Mouse (Mus musculus) heart, adult 8-10 months (tissue): ENCODE results near the gene Pigs. TPM values are rescaled to one million over a fixed set of nuclear protein-coding genes. Genes with fewer than 3 reads are reported as not detected.
A peak's percentile ranks its signal among the peaks of the same experiment; 100 is the strongest.

Source experiments
- DNase-seq: peaks from one replicate; pipeline ENCODE4 v3.0.0; 2022; ENCODE audit warnings: low spot score
- total RNA-seq, 4 experiments: library from RNA; stranded (reverse); gene quantifications; 2 replicates each; pipeline ENCODE4 v1.2.4; 2022

The Pigs gene
- total RNA-seq, 4 experiments from 2014 or later: 24.6 to 27.1 (median 25.1) TPM

DNA sequence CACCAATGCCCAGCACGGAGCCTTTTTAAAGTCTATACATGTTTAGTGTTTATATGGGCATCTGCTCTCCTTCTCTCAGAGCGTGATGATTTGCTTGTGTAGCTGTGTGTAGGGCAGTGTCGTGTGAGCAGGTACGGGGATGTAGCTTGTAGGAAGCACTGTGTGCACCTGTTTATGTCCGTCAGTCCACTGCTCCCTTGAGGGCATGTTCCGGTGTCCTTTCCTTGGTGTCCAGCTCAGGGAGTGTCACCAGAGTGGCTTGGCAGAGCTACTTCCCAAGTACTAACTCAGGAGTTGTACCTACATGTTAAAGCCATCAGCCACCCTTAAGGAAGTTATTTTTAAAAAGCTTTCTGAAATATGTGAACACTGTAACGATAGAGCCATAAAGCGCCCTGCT is 8.8 kb downstream of the Pigs start:
- DNase-seq: no peak

DNA sequence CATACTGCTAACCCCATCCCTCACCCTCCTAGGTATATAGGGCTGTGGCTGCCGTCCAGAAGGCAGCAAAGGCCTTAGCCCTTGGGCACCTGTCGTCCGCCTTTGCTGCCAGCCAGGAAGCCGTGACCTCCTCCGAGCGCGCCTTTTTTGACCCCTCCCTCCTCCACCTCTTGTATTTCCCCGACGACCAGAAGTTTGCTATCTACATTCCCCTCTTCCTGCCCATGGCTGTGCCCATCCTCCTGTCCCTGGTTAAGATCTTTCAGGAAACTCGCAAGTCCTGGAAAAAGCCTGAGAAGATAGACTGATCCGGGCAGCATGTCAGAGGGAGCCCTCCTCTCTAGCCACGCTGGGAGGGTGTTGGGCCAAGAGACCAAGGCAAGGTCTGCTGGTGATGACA is 13.5 kb downstream of the Pigs start:
- no peak for DNase-seq

DNA sequence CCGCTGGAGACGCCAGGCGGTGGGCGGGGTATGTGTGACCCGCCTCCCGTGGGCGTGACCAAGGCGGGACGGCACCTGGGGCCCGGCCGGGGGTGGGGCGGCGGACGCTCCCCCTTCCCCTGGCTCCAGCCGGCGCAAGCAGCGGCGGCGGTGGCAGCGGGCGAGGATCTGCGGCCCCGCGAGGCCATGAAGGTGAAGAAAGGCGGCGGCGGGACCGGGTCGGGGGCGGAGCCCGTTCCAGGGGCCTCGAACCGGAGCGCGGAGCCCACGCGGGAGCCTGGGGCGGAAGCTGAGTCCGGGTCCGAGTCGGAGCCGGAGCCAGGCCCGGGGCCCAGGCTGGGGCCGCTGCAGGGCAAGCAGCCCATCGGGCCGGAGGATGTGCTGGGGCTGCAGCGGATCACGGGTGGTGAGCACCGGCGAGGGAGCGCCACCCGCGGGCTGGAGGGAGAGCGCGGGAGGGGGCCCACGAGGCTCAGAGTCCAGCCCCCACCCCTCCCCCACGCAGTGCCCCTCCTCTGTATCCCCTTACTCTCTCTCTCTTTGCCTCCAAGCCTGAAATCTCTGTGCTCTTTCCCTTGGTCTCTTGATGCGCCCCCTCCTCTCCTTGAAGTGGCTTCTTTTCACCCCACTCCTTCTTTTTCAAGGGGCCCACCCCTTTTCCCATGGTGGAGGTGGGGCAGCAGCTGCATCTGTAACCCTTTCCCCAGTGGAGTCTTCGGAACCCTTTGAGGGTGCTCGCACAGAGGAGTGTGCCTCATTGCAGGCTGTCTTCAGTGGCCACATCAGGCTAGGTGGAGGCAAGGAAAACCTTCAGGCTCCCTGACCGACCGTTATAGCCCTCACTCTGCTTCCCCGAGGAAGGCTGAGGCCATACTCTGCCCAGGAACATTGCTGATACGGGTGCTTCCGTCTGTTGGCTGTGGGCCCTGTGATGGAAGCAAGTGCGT is 15.4 kb downstream of the Pigs start, which contains the start of gene Unc119:
Gene Unc119 (plus strand): TSS at position 102 of the 947 bp plus-strand sequence.
- peak; percentile 60 for DNase-seq

DNA sequence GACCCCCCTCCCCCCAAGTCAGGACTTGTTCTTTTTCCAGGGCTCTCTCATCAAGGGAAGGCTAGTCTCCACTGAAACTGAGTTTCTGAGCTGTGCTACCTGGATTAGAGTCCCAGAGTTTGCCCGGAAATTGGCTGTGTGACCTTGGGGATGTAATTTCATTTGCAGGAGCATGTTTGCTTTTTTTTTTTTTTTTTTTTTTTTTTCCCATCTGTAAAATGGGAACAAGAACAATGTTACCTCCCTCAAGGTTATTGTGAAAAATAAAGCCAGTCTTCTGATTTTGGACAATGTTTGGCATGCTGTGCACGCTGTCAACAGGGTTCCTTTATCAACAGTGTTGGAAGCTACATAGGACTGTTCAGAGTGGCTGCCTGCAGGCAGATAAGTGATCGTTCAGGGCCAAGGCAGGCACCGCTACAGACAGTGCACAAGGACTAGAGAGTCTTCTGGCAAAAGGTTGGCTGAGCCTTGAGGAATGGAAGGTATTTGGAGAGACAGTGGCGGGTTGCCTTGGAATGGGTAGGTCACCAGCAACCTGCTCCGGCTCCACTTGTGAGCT is 16.2 kb downstream of the Pigs start:
- DNase-seq: no peak

DNA sequence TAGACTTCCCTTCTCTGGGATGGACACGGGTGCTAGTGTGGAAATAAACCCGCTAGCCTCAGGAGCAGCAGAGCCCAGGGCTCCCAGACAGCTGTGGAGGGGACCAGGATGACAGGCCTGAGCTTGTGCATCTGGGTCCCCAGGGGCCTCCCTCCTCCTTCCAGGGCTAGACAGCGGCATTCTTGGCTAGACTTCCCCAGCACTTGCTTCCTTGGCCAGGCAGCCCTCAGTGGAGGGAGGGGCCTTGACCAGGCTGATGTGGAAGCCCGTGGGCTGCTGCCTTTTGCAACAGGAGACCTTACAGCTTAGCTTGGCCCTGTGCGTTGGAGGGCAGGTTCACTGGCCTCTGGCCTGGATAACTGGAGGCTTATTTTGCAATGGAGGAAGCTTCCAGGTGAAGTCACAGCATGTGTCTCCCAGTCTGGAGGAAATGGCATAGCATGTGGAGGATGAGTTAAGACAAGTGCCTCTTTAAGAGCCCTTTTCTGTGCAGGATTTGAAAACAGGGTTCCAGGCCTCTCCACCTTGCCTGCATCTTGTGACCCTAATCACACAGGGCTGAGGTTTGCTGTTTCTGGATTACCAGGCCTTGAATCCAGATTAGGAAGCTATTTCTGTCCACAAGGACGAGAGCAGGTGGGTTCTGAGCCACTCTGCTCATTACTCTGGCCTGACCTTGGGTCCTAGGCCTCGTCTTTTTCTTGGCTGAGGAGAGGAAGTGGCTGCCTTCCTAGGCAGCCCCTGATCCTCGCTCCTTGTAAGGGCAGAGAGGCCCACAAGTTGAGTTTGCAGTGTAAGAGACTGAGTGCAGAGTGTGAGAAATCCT is 16.9 kb downstream of the Pigs start:
- peak; percentile 52 for DNase-seq

DNA sequence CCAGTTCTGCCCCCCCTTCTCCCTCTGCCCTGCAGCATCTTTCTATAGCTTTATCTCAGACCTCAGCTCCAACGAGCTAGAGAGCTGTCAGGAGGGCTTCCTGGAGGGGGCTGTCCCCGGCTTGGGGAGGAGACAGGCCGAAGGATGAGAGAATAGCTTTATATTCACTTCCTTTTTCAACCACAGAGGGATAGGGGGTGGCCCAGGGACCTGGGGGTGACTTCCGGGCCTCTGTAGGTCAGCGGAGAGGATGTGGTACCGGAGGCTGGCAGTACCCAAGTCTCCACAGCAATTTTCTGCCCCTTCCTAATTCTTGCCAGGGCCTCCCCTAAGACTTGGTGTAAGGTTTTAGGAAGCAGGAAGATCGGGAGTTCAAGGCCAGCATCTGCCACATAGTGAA is 17.6 kb downstream of the Pigs start:
- no peak for DNase-seq

DNA sequence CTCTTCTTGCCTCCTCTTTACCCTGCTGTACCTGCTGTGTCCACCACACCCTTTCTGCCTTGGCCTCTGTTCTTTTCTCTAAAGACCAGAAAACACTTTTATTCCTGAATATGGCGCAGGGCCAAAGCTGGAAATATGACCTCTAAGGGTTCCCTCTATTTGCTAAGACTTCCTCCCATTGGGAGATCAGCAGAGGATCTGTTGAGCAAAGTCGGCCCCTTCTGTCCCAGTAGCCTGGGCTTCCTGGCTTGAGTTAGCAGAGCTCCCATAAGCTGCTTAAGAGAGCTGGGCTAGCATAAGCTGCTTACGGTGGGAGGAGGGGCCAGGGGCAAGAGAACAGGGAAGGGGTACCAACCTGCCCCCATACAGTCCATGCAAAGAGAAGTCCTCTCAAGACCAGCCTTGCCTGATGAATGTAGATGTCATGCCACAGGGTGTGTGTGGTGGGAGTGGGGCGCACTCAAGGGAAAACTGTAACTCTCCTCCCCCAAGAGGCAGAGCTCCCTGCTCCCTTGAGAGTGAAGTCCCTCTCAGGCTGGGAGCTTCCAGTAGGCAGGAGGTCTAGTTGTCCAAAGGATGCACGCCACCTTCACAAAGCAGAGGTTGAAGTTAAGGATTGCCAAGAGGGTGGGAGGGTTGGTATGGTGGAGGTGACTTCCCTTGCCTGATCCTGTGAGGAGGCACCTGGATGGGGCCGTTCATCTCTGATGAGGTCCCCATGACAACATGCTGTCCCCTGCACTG is 18.3 kb downstream of the Pigs start:
- DNase-seq: no peak

DNA sequence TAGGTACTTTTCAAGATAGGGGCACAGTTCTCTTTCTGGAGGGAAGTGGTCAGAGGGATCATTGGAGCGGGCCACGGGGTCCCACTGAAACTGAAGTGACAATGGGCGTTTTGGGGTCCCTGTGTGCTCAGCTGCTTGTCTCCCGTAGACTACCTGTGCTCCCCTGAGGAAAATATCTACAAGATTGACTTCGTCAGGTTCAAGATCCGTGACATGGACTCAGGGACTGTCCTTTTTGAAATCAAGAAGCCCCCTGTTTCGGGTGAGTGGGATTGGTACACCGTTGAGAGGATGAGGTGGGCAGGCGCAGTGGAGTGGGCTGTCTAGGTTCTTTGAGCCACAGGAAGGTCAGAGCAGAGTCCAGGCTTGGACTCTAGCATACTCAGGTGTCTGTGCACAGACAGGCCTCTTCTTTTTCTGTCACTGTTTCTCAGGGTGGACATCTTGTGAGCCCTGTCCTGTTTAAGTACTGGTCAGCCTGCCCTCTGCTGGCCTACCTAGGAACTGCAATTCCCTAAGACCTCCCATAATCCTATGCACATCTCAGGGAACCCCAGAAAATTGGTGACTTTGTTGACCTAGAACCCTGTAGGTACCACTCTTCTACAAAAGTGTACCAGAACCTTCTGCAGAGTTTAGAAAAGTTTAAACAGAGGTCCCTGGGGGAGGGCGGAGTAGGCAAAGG is 19.0 kb downstream of the Pigs start:
- DNase-seq: peak; percentile 70

DNA sequence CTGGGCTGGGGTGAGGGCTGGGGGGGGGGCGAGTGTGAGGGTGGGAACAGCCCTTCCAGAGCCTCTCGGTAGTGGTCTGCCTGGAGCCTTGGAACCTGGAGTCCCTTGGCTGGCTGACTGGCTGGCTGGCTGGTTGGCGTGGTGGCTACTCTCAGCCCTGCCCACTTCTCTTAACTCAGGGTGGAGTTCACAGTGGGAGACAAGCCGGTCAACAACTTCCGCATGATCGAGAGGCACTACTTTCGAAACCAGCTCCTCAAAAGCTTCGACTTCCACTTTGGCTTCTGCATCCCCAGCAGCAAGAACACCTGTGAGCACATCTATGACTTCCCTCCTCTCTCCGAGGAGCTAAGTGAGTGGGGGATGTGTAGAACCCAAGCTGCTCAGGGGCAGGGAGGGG is 19.7 kb downstream of the Pigs start:
- no peak for DNase-seq

DNA sequence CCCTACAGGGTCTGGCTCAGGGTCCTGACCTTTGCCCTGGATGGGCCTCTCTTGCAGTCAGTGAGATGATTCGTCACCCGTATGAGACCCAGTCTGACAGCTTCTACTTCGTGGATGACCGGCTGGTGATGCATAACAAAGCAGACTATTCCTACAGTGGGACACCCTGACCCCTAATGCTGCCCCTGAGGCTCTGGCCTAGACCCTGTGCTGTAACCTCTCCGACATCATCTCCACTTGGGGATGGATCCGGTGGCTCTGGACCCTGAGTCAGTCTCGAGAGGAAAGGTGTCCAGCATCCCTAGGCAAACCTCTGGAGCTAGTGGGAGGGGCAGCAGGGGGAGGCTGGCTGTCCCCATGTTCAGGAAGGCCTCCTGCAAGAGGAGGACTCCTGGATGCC is 20.3 kb downstream of the Pigs start:
- no peak for DNase-seq

DNA sequence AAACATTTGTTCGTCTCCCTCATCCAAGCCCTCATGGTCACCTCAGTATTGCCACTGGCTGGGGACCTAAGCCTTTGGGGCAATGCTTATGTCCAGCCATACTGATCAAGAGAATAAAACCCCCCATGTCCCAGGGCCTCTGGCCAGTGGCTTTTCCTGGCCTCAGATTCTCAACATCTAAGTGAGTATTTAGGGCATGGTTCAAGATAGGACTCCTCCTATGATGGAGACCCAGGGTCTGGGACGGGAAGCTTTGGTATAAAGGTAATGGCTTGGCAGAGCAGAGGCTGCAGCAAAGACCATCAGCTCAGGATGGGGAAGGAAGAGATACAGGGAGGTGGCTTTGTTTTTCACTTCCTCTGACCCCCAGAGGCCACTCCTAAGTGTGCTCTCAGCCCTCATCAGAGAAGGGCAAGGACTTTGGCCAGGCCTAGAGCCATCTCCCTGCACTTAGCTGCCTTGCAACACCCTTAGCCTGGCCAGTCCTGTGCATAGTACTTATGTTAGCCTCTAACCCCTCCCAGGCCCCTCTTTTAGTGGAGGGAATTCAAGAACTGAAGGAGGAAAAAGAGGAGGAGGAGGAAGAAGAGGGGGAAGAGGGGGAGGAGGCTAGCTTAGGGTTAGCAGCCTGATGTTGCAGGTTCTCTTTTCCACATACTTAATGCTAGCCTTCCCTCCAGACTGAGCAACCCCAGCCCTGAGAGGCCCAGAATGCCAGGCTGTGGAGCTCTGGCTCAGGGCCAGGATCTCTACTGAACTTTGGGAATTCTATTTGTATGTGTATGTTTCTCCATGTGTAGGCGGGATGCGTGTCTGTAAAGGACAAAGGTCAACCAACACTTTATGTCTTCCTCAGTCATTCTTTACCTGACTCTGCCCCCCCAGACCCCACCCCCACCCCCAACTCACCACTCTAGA is 21.5 kb downstream of the Pigs start:
- DNase-seq: no peak

DNA sequence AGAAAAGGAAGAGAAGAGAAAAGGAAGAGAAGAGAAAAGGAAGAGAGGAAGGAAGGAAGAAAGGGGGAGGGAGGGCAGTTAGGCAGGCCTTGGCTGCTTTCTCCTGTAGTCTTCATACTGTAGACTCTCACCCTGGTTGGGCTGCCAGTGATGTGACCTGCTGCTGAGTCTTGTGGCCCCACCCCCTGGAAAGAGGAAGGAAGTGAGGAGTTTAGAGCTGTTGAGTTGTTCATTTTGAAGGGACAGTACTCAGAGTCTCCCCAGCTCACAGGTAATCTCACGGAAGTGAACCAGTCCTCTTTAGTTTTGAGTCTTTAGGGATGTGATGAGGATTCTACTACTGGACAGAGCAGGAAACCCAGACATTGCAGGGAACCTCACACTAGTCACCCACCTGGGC is 24.9 kb downstream of the Pigs start:
- DNase-seq: no peak

DNA sequence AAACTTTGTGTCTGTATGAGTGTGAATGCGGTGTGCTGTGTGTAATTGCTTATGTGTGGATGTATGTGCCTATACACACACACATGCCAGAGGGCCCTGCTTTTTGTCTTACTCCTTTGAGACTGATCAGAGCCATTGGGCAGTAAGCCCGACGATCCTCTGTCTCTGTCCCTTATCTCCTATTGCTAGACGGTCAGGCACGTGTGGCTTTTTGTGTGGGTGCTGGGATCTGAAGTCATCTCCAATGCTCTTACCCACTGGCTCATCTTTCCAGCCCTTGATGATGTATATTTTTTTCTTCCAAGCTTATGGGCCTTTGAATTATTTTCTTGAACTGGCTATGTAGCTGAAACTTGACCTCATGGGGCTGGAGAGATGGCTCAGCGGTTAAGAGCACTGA is 26.7 kb downstream of the Pigs start:
- no peak for DNase-seq

DNA sequence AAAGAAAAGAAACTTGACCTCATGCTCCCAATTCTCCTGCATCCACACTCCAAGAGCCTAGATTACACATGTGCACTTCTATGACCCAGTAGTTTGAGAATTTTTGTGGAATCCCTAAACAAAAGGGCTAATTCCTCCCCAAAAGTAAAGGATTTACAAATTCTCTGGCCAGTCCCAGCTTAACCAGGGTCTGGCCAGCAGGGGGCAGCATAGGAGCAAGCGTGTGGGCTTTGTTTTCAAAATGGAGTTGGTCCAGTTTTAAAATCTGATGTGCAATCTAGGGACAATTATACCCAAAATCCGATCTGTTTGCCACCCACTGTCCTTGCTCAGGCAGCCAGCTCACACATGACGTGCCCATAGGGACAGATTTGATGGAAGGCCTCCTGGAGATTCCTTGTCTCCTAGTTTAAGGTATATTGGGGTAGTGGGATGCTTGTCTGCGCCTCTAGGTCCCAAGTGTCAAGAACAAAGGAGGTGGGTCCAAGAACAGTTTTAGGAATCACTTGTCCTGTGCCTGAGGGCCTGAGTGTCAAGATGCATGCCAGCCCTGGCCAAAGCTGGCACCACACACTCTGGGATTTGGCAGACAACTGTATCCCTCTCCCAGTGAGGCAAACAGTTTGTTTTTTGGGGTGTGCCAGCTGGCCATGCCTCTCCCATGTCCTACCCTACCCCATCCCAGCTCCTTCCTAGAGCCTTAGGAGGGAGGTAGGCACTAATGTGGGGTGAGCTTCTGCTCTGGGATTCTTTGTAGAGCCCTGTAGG is 27.4 kb downstream of the Pigs start:
- DNase-seq: no peak

DNA sequence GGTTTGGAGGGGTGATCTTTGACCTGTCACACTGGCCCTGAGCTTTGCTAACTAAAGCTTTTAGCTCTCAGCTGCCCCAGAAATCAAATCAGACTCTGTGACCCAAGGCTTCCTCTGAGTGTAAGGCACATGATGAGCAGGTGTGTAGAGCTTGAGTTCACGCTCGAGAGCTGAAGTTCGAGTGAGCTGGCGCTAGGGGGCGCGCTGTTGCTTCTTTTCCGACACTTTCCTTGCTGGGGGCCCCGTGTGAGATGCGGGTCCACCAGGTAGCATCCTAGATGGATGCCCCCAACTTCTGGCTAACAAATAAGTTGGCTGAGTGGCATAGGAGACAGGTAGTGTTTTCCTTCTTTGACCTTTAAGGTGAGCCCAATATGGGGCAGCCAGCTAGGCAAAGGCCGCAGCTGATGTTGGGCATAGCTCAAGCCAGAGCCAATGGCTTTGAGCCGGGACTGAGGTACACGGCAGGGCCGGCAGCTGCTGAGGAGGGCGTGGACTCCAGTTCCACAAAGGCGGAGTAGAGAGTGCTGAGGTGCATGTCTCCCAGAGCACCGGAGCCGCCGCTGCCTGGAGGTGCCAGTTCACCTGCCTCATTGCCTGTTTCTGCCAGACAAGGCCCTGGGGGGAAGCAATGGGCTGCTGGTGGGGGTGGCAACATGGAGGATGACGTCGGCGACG is 30.3 kb downstream of the Pigs start:
- no peak for DNase-seq

DNA sequence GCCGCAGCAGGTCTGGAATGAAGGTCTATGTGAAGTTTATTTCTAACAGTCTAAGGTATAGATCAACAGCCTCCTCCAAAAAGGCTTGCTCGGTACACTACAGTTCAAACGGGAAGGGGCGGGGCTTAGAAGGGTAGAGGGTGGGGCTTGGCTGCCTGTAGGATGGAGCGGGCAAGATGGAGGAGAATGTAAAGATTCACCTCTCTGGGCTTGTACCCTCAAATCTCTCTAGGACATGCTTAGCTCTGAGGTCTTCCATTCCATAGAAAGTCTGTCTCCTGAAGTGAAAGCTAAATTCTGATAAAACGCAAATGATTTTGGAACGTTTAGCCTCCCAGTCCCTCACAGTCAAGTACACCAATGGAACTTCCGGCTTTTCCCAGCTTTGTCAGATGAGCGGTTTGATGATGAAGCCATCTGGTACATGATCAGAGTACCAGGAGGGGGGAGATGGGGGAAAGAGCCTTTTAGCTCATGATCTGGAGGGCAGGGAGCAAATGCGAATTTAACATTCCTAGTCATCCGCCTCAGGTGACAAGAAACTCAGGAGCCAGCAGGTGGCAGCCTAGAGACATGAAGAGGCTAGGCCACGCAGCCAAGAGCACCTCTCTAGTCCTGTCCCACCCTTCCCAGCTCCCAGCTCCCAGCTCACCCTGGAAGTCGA is 32.0 kb downstream of the Pigs start:
- no peak for DNase-seq

DNA sequence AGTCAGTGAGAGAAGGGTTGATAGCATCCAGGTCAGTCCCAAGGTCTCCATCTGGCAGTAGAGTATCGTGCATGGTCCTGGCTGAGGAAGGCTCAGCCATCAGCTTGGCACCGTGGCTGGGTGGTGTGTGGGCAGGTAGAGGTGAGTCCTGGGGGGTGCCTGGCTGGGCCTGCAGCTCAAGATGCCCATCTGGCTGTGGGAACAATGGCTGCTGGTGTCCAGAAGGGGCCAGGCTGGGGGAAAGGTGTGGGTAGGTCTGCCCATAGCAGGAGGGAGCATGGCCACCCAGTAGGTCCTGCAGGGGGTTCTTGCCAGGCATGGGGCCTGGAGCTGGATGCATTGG is 32.5 kb downstream of the Pigs start:
- DNase-seq: no peak
